9 mouse cellular contexts compared by ENCODE assay signal in the genomic region with DNA sequence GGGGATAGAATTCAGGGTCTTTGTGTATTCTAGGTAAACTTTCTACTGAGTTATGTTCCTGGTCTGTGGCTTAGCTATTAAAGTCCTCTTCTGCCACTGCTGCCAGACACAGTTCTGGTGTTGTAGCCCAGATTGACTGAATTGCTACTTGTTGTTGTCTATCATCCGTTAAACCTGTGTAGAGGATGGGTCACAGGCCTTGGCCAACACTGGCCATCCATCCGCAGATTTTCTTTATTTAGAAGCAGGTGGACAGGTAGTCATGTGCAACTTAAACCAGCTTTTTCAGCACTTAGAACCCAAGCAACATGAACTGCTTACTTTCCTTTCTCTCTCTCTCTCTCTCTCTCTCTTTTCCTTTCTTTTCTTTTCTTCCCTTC. TPM values are rescaled to one million over a fixed set of nuclear protein-coding genes. Genes with fewer than 3 reads are reported as not detected.
A peak's percentile ranks its signal among the peaks of the same experiment; 100 is the strongest.
DNase-seq lines count a peak whose midpoint lies in the region; ATAC-seq and TF ChIP-seq lines count a peak whose summit lies in the region.
"Had no signal": no experiment of that assay in that cellular context is flagged by ENCODE, and none has a peak within 500 bp of the region (broad histone marks: within the 10 kb centered on the region; RNA-seq: fewer than 3 reads in every experiment).

No protein-coding gene starts in this region.

- peak overlapping the region; percentile 74 for H3K4me2 ChIP-seq in heart, embryonic 13.5 days
- H3K4me2 ChIP-seq in hindbrain, postnatal 0 days (ENCODE audit: low read depth, low read length), result peak overlapping the region; percentile 63; the same call in 1 of the 2 replicates
- peak overlapping the region; percentile 73; the same call in 1 of the 2 replicates for H3K4me2 ChIP-seq in midbrain, embryonic 15.5 days

- H3K4me1 ChIP-seq in heart, embryonic 13.5 days, result peaks cover 22% of the 10 kb centered on the region
- no peaks in the 10 kb centered on the region; the same call in 1 of the 2 replicates for H3K4me1 ChIP-seq in bone marrow, adult 2 months (ENCODE audit: control insufficient read depth, insufficient read depth, low read length)
- no peaks in the 10 kb centered on the region for H3K4me1 ChIP-seq in hindbrain, postnatal 0 days (ENCODE audit: insufficient read depth, low read length)
- H3K4me1 ChIP-seq in midbrain, embryonic 15.5 days, result peaks cover 21% of the 10 kb centered on the region

- H3K9ac ChIP-seq in heart, embryonic 13.5 days, result peak overlapping the region; percentile 86
- H3K9ac ChIP-seq in hindbrain, postnatal 0 days (replicated peaks; ENCODE audit: low read length), result no peak overlapping the region; the same call in 1 of the 2 replicates
- H3K9ac ChIP-seq in midbrain, embryonic 15.5 days, result no peak overlapping the region

- H3K27ac ChIP-seq in heart, embryonic 13.5 days (replicated peaks), result no peak overlapping the region
- no peak overlapping the region for H3K27ac ChIP-seq in bone marrow, adult 2 months (ENCODE audit: control insufficient read depth, insufficient read depth, low read depth, low read length, poor library complexity)
- H3K27ac ChIP-seq in hindbrain, postnatal 0 days, result no peak overlapping the region
- H3K27ac ChIP-seq in midbrain, embryonic 15.5 days, result no peak overlapping the region

- H3K27me3 ChIP-seq in heart, embryonic 13.5 days (replicated peaks), result no peaks in the 10 kb centered on the region
- no peaks in the 10 kb centered on the region for H3K27me3 ChIP-seq in hindbrain, postnatal 0 days (ENCODE audit: insufficient read depth, low read length)
- H3K27me3 ChIP-seq in midbrain, embryonic 15.5 days (replicated peaks), result no peaks in the 10 kb centered on the region

- no peak for TF ChIP-seq POLR2A in bone marrow, adult 2 months (IDR thresholded peaks at IDR 0.05; ENCODE audit: borderline replicate concordance, control insufficient read depth, low read depth, low read length)

- H3K9me3 ChIP-seq in heart, embryonic 13.5 days, result no peaks in the 10 kb centered on the region
- H3K9me3 ChIP-seq in hindbrain, postnatal 0 days (ENCODE audit: low read length), result no peaks in the 10 kb centered on the region
- no peaks in the 10 kb centered on the region for H3K9me3 ChIP-seq in midbrain, embryonic 15.5 days

- WGBS in heart, embryonic 13.5 days, result 68% methylated on average over 2 of the region's 2 CpGs
- WGBS in bone marrow, adult 2 months, result 79% methylated on average over 2 of the region's 2 CpGs
- WGBS in hindbrain, postnatal 0 days, result 84% methylated on average over 2 of the region's 2 CpGs
- WGBS in midbrain, embryonic 15.5 days, result 87% methylated on average over 2 of the region's 2 CpGs

- intact Hi-C loops in heart, postnatal 10 days (cut with DNase I), result loop anchor here (5.0 kb wide), 1 partner anchor 36 kb away; the partner anchor contains the start of gene Mfap1b

- H3K36me3 ChIP-seq in heart, embryonic 13.5 days, result peaks cover 35% of the 10 kb centered on the region
- H3K36me3 ChIP-seq in hindbrain, postnatal 0 days (ENCODE audit: insufficient read depth, low read length), result no peaks in the 10 kb centered on the region
- no peaks in the 10 kb centered on the region for H3K36me3 ChIP-seq in midbrain, embryonic 15.5 days (replicated peaks)

- TF ChIP-seq CTCF in bone marrow, adult 2 months (IDR thresholded peaks at IDR 0.05; ENCODE audit: control insufficient read depth, insufficient read depth, low read length), result no peak
- TF ChIP-seq CTCF in hindbrain, postnatal 0 days (IDR thresholded peaks at IDR 0.05; ENCODE audit: low read depth), result no peak

- peak overlapping the region; percentile 70 for H3K4me3 ChIP-seq in heart, embryonic 13.5 days
- H3K4me3 ChIP-seq in bone marrow, adult 2 months (replicated peaks; ENCODE audit: control insufficient read depth, low read depth, low read length), result peak overlapping the region; percentile 2
- H3K4me3 ChIP-seq in hindbrain, postnatal 0 days (ENCODE audit: low read length), result peak overlapping the region; percentile 53; the same call in 1 of the 2 replicates
- no peak overlapping the region for H3K4me3 ChIP-seq in midbrain, embryonic 15.5 days

- ATAC-seq in heart, embryonic 13.5 days (ENCODE audit: extremely low read depth, insufficient number of reproducible peaks, low FRiP score, low TSS enrichment), result no peak
- no peak for ATAC-seq in hindbrain, postnatal 0 days
- no peak for ATAC-seq in midbrain, embryonic 15.5 days (replicated peaks)
- no peak for ATAC-seq in inflammation-experienced regulatory T-cells, adult 6 months

- no peak for DNase-seq in heart, postnatal 10 days
- no peak for DNase-seq in hindbrain, postnatal 0 days (ENCODE audit: low spot score)
- DNase-seq in cerebellum, postnatal 10 days, result no peak
- no peak for DNase-seq in urinary bladder, postnatal 36 days (ENCODE audit: low spot score in 2 of 2)
- DNase-seq: cerebellum, adult 8-10 months had no signal

RNA-seq across cellular contexts. Expression of gene Wdr76, which starts 1.4 kb away (rescaled TPM):
- 5.1 and 7.0 TPM in 2 replicates for polyA plus RNA-seq in heart, embryonic 13.5 days (2015; fragmentation: Nextera tagmentation; extraction: Ambion mirVana)
- total RNA-seq in heart, postnatal 10 days (2021), result 1 to 10 TPM; 6.2 to 8.3 TPM
- polyA plus RNA-seq in bone marrow, adult 2 months (2011; ENCODE audit: insufficient read depth, insufficient read length, low replicate concordance, missing spikeins), result 15.0 and 16.6 TPM in 2 replicates
- 4.6 and 5.3 TPM in 2 replicates for total RNA-seq in hindbrain, postnatal 0 days (2014; rRNA removed)
- 2.4 and 2.8 TPM in 2 replicates for polyA plus RNA-seq in hindbrain, postnatal 0 days (2015; fragmentation: Nextera tagmentation; extraction: Ambion mirVana)
- 4.5 and 4.8 TPM in 2 replicates for polyA plus RNA-seq in midbrain, embryonic 15.5 days (2015; fragmentation: Nextera tagmentation; extraction: Ambion mirVana)
- polyA plus RNA-seq in inflammation-experienced regulatory T-cells, adult 6 months (2017; shearing (Covaris generic)), result 10 to 100 TPM in 2 of 3 experiments, 1 to 10 TPM in 1; 9.3 to 17.5 (median 16.5) TPM

RNA-seq across cellular contexts. Expression of gene Mfap1a, which starts 1.5 kb away (rescaled TPM):
- polyA plus RNA-seq in heart, embryonic 13.5 days (2015; fragmentation: Nextera tagmentation; extraction: Ambion mirVana), result 16.3 and 20.6 TPM in 2 replicates
- 10 to 100 TPM; 27.2 to 28.1 TPM for total RNA-seq in heart, postnatal 10 days (2021)
- polyA plus RNA-seq in bone marrow, adult 2 months (2011; ENCODE audit: insufficient read depth, insufficient read length, low replicate concordance, missing spikeins), result 15.5 and 23.0 TPM in 2 replicates
- 12.0 and 14.4 TPM in 2 replicates for total RNA-seq in hindbrain, postnatal 0 days (2014; rRNA removed)
- polyA plus RNA-seq in hindbrain, postnatal 0 days (2015; fragmentation: Nextera tagmentation; extraction: Ambion mirVana), result 21.3 and 21.5 TPM in 2 replicates
- 33.1 and 33.6 TPM in 2 replicates for polyA plus RNA-seq in midbrain, embryonic 15.5 days (2015; fragmentation: Nextera tagmentation; extraction: Ambion mirVana)
- polyA plus RNA-seq in inflammation-experienced regulatory T-cells, adult 6 months (2017; shearing (Covaris generic)), result 10 to 100 TPM; 28.4 to 44.2 (median 39.2) TPM

RNA-seq across cellular contexts. Expression of gene Mfap1b, which starts 34.1 kb away (rescaled TPM):
- 39.7 and 42.0 TPM in 2 replicates for polyA plus RNA-seq in heart, embryonic 13.5 days (2015; fragmentation: Nextera tagmentation; extraction: Ambion mirVana)
- 10 to 100 TPM; 25.4 to 28.7 TPM for total RNA-seq in heart, postnatal 10 days (2021)
- 12.4 and 22.0 TPM in 2 replicates for polyA plus RNA-seq in bone marrow, adult 2 months (2011; ENCODE audit: insufficient read depth, insufficient read length, low replicate concordance, missing spikeins)
- 14.7 and 17.7 TPM in 2 replicates for total RNA-seq in hindbrain, postnatal 0 days (2014; rRNA removed)
- 52.8 and 57.0 TPM in 2 replicates for polyA plus RNA-seq in hindbrain, postnatal 0 days (2015; fragmentation: Nextera tagmentation; extraction: Ambion mirVana)
- polyA plus RNA-seq in midbrain, embryonic 15.5 days (2015; fragmentation: Nextera tagmentation; extraction: Ambion mirVana), result 77.3 and 77.5 TPM in 2 replicates
- polyA plus RNA-seq in inflammation-experienced regulatory T-cells, adult 6 months (2017; shearing (Covaris generic)), result 100 to 1,000 TPM in 1 of 3 experiments, 10 to 100 TPM in 2; 80.6 to 133 (median 99.1) TPM

RNA-seq across cellular contexts. Expression of gene Serinc4, which starts 51.4 kb away (rescaled TPM):
- polyA plus RNA-seq in heart, embryonic 13.5 days (2015; fragmentation: Nextera tagmentation; extraction: Ambion mirVana), result 0.07 and 0.13 TPM in 2 replicates
- not detected for total RNA-seq in heart, postnatal 10 days (2021)
- 0.66 TPM in 1 of 2 replicates, not detected in the other for polyA plus RNA-seq in bone marrow, adult 2 months (2011; ENCODE audit: insufficient read depth, insufficient read length, low replicate concordance, missing spikeins)
- total RNA-seq in hindbrain, postnatal 0 days (2014; rRNA removed), result 1.3 and 1.5 TPM in 2 replicates
- 0.57 and 1.1 TPM in 2 replicates for polyA plus RNA-seq in hindbrain, postnatal 0 days (2015; fragmentation: Nextera tagmentation; extraction: Ambion mirVana)
- polyA plus RNA-seq in midbrain, embryonic 15.5 days (2015; fragmentation: Nextera tagmentation; extraction: Ambion mirVana), result 2.2 and 2.4 TPM in 2 replicates
- polyA plus RNA-seq in inflammation-experienced regulatory T-cells, adult 6 months (2017; shearing (Covaris generic)), result under 1 TPM in 1 of 3 experiments, not detected in 2; 0.62 TPM

RNA-seq across cellular contexts. Expression of gene Hypk, which starts 54.9 kb away (rescaled TPM):
- 96.3 and 106 TPM in 2 replicates for polyA plus RNA-seq in heart, embryonic 13.5 days (2015; fragmentation: Nextera tagmentation; extraction: Ambion mirVana)
- 10 to 100 TPM; 22.1 to 23.2 TPM for total RNA-seq in heart, postnatal 10 days (2021)
- 64.6 and 70.0 TPM in 2 replicates for polyA plus RNA-seq in bone marrow, adult 2 months (2011; ENCODE audit: insufficient read depth, insufficient read length, low replicate concordance, missing spikeins)
- 5.4 and 12.5 TPM in 2 replicates for total RNA-seq in hindbrain, postnatal 0 days (2014; rRNA removed)
- 110 and 119 TPM in 2 replicates for polyA plus RNA-seq in hindbrain, postnatal 0 days (2015; fragmentation: Nextera tagmentation; extraction: Ambion mirVana)
- 106 and 112 TPM in 2 replicates for polyA plus RNA-seq in midbrain, embryonic 15.5 days (2015; fragmentation: Nextera tagmentation; extraction: Ambion mirVana)
- polyA plus RNA-seq in inflammation-experienced regulatory T-cells, adult 6 months (2017; shearing (Covaris generic)), result 100 to 1,000 TPM; 130 to 261 (median 152) TPM
